Mouse (Mus musculus) heart, embryonic 10.5 days (tissue): Measurements from ENCODE around the gene Ncoa4. TPM values are rescaled to one million over a fixed set of nuclear protein-coding genes. Genes with fewer than 3 reads are reported as not detected.
A peak's percentile ranks its signal among the peaks of the same experiment; 100 is the strongest.
"Not testable (repeated sequence)": the region's sequence is repeated elsewhere in the genome, so short reads cannot be mapped to it uniquely, and the experiment has no call there.

Experiments
- DNase-seq: peaks from one replicate; pipeline ENCODE4 v3.0.0-alpha.2; 2017; ENCODE audit warnings: low spot score
- H3K27ac ChIP-seq: fragments of 300-500 bp; sonication (generic); 2 replicates; pipeline ENCODE4 v1.5.1; 2016; ENCODE audit warnings: mild to moderate bottlenecking
- H3K27me3 ChIP-seq: fragments of 300-500 bp; sonication (generic); 2 replicates; pipeline ENCODE4 v1.6.1; 2016; ENCODE audit warnings: mild to moderate bottlenecking; ENCODE audit not compliant: poor library complexity, insufficient read depth, severe bottlenecking
- H3K36me3 ChIP-seq: fragments of 300-500 bp; sonication (generic); 2 replicates; pipeline ENCODE4 v1.6.1; 2016; ENCODE audit warnings: mild to moderate bottlenecking, moderate library complexity
- H3K4me1 ChIP-seq: fragments of 300-500 bp; sonication (generic); 2 replicates; pipeline ENCODE4 v1.6.1; 2016; ENCODE audit warnings: mild to moderate bottlenecking
- H3K4me3 ChIP-seq: fragments of 300-500 bp; sonication (generic); 2 replicates; pipeline ENCODE4 v1.5.1; 2016; ENCODE audit warnings: mild to moderate bottlenecking, moderate library complexity
- H3K9me3 ChIP-seq: fragments of 300-500 bp; sonication (generic); 2 replicates; pipeline ENCODE4 v1.6.1; 2016; ENCODE audit warnings: mild to moderate bottlenecking, moderate library complexity
- WGBS: fragments of 180-500 bp; shearing (Covaris S2); methylation state at CpG from one replicate; pipeline ENCODE4 v1.1.7; 2016; 5-methylcytosine and 5-hydroxymethylcytosine counted together
- polyA plus RNA-seq: library from polyadenylated mRNA; unstranded; fragments of >200 nt; fragmentation: Nextera tagmentation; extraction: Ambion mirVana; gene quantifications from 2 replicates; pipeline ENCODE4 v1.2.1, GENCODE M21; 2016

Gene Ncoa4
- polyA plus RNA-seq, 1 experiment from 2014 or later = 102 TPM

GRCm38 (mm10) chr14:32164173-32165051 lies 4.7 kb downstream of the Ncoa4 start:
- WGBS = 68% methylated on average over 8 of the region's 8 CpGs
- H3K27ac ChIP-seq = peak overlapping the region; percentile 91
- H3K36me3 ChIP-seq = no peaks in the 10 kb centered on the region
- H3K4me3 ChIP-seq = peak overlapping the region; percentile 74; the same call in 1 of the 2 replicates
- DNase-seq = no peak
- no peaks in the 10 kb centered on the region for H3K27me3 ChIP-seq
- peaks cover 46% of the 10 kb centered on the region for H3K4me1 ChIP-seq
- no peaks in the 10 kb centered on the region for H3K9me3 ChIP-seq

GRCm38 (mm10) chr14:32165278-32166061 lies 5.8 kb downstream of the Ncoa4 start:
- Histone ChIP-seq H3K4me3 (peak overlapping the region; percentile 74), H3K27me3 (no peaks in the 10 kb centered on the region), H3K27ac (peak overlapping the region; percentile 91), H3K36me3 (no peaks in the 10 kb centered on the region), H3K9me3 (no peaks in the 10 kb centered on the region), H3K4me1 (peaks cover 42% of the 10 kb centered on the region)
- peak; percentile 97 for DNase-seq
- WGBS = under 1% methylated on average over 42 of the region's 42 CpGs

- Histone ChIP-seq H3K36me3 (peaks cover 3% of the 10 kb centered on the region; the same call in 1 of the 2 replicates), H3K4me1 (peaks cover 36% of the 10 kb centered on the region), H3K27ac (peak overlapping the region; percentile 91; the same call in 1 of the 2 replicates), H3K27me3 (no peaks in the 10 kb centered on the region), H3K4me3 (peak overlapping the region; percentile 74), H3K9me3 (no peaks in the 10 kb centered on the region)
- 54% methylated on average over 2 of the region's 2 CpGs for WGBS
- no peak for DNase-seq
These were observed 6.4 kb downstream of the Ncoa4 start for GRCm38 (mm10) chr14:32166062-32166441.

- DNase-seq = no peak
- Histone ChIP-seq H3K4me3 (peak overlapping the region; percentile 74; the same call in 1 of the 2 replicates), H3K9me3 (no peaks in the 10 kb centered on the region), H3K36me3 (peaks cover 10% of the 10 kb centered on the region), H3K4me1 (peaks cover 30% of the 10 kb centered on the region), H3K27me3 (no peaks in the 10 kb centered on the region), H3K27ac (peak overlapping the region; percentile 47; the same call in 1 of the 2 replicates)
- 70% methylated on average over 1 of the region's 1 CpGs for WGBS
These were observed 7.2 kb downstream of the Ncoa4 start for GRCm38 (mm10) chr14:32166840-32167239.

GRCm38 (mm10) chr14:32167326-32167725 lies 7.7 kb downstream of the Ncoa4 start:
- H3K4me1 ChIP-seq = peaks cover 27% of the 10 kb centered on the region
- H3K36me3 ChIP-seq = peaks cover 15% of the 10 kb centered on the region
- peak overlapping the region; percentile 47; the same call in 1 of the 2 replicates for H3K27ac ChIP-seq
- WGBS = 83% methylated on average over 5 of the region's 5 CpGs
- no peaks in the 10 kb centered on the region for H3K27me3 ChIP-seq
- no peaks in the 10 kb centered on the region for H3K9me3 ChIP-seq
- DNase-seq = no peak
- peak overlapping the region; percentile 74 for H3K4me3 ChIP-seq

GRCm38 (mm10) chr14:32168653-32169231 lies 9.1 kb downstream of the Ncoa4 start:
- no peaks in the 10 kb centered on the region for H3K27me3 ChIP-seq
- WGBS = 62% methylated on average over 3 of the region's 3 CpGs
- DNase-seq = peak; percentile 86
- peaks cover 24% of the 10 kb centered on the region for H3K4me1 ChIP-seq
- peaks cover 27% of the 10 kb centered on the region for H3K36me3 ChIP-seq
- peak overlapping the region; percentile 67; the same call in 1 of the 2 replicates for H3K27ac ChIP-seq
- no peak overlapping the region for H3K4me3 ChIP-seq
- no peaks in the 10 kb centered on the region for H3K9me3 ChIP-seq

- H3K36me3 ChIP-seq = peaks cover 39% of the 10 kb centered on the region
- H3K27me3 ChIP-seq = no peaks in the 10 kb centered on the region
- H3K27ac ChIP-seq = no peak overlapping the region
- WGBS = 75% methylated on average over 4 of the region's 4 CpGs
- no peak for DNase-seq
- H3K9me3 ChIP-seq = no peaks in the 10 kb centered on the region
- H3K4me1 ChIP-seq = peaks cover 12% of the 10 kb centered on the region
- no peak overlapping the region for H3K4me3 ChIP-seq
These were observed 10.5 kb downstream of the Ncoa4 start for GRCm38 (mm10) chr14:32170137-32170536.

GRCm38 (mm10) chr14:32175310-32175709 lies 15.6 kb downstream of the Ncoa4 start:
- no peak overlapping the region for H3K27ac ChIP-seq
- H3K27me3 ChIP-seq = no peaks in the 10 kb centered on the region
- H3K4me1 ChIP-seq = no peaks in the 10 kb centered on the region
- H3K36me3 ChIP-seq = peaks cover 62% of the 10 kb centered on the region
- no peak for DNase-seq
- 91% methylated on average over 2 of the region's 2 CpGs for WGBS
- H3K4me3 ChIP-seq = no peak overlapping the region
- no peaks in the 10 kb centered on the region for H3K9me3 ChIP-seq

GRCm38 (mm10) chr14:32176590-32176989 lies 16.9 kb downstream of the Ncoa4 start:
- H3K36me3 ChIP-seq = peaks cover 66% of the 10 kb centered on the region
- not testable (repeated sequence) for H3K4me1 ChIP-seq, H3K27ac ChIP-seq, H3K9me3 ChIP-seq, H3K27me3 ChIP-seq, H3K4me3 ChIP-seq, DNase-seq
- 88% methylated on average over 5 of the region's 5 CpGs for WGBS

GRCm38 (mm10) chr14:32179393-32180195 lies 19.9 kb downstream of the Ncoa4 start:
- WGBS = 80% methylated on average over 10 of the region's 10 CpGs
- Histone ChIP-seq H3K36me3 (peaks cover 69% of the 10 kb centered on the region), H3K27me3 (no peaks in the 10 kb centered on the region), H3K27ac (no peak overlapping the region), H3K4me3 (no peak overlapping the region), H3K4me1 (no peaks in the 10 kb centered on the region), H3K9me3 (no peaks in the 10 kb centered on the region)
- no peak for DNase-seq

- no peak overlapping the region for H3K4me3 ChIP-seq
- no peak overlapping the region for H3K27ac ChIP-seq
- 88% methylated on average over 6 of the region's 6 CpGs for WGBS
- no peaks in the 10 kb centered on the region for H3K4me1 ChIP-seq
- H3K36me3 ChIP-seq = peaks cover 71% of the 10 kb centered on the region
- DNase-seq = no peak
- no peaks in the 10 kb centered on the region for H3K9me3 ChIP-seq
- no peaks in the 10 kb centered on the region for H3K27me3 ChIP-seq
These were observed 21.2 kb downstream of the Ncoa4 start for GRCm38 (mm10) chr14:32180861-32181260.

GRCm38 (mm10) chr14:32183846-32184245 lies 24.2 kb downstream of the Ncoa4 start:
- Histone ChIP-seq H3K27me3 (no peaks in the 10 kb centered on the region), H3K27ac (no peak overlapping the region), H3K36me3 (peaks cover 92% of the 10 kb centered on the region), H3K4me1 (no peaks in the 10 kb centered on the region), H3K4me3 (no peak overlapping the region), H3K9me3 (no peaks in the 10 kb centered on the region)
- no peak for DNase-seq
- WGBS = 93% methylated on average over 4 of the region's 4 CpGs
